Mouse (Mus musculus) urinary bladder, postnatal 0 days (tissue): ENCODE data around the gene Rhbdl2. TPM values are rescaled to one million over a fixed set of nuclear protein-coding genes. Genes with fewer than 3 reads are reported as not detected.

ENCODE experiments used
- polyA plus RNA-seq: library from polyadenylated mRNA; unstranded; fragments of >200 nt; fragmentation: Nextera tagmentation; extraction: Ambion mirVana; gene quantifications from 2 replicates; pipeline ENCODE4 v1.2.1, GENCODE M21; 2015

The Rhbdl2 gene
- polyA plus RNA-seq: 10.7 and 11.2 TPM in 2 replicates

GRCm38 (mm10) chr4:123787191-123787985 is at the start of gene Rhbdl2:
Rhbdl2 (plus strand) TSS chr4:123787874.

GRCm38 (mm10) chr4:123750152-123750651 is 37.5 kb upstream of the Rhbdl2 start, which contains the start of gene Akirin1:
Akirin1 (minus strand) TSS chr4:123750345.

GRCm38 (mm10) chr4:123859379-123859778 is 71.7 kb downstream of the Rhbdl2 start, which contains the start of gene 4933427I04Rik:
4933427I04Rik (plus strand) TSS chr4:123859679.

Other genes with a start within 250 kb of the Rhbdl2 start
- gene Macf1, start 103.5 kb upstream of the Rhbdl2 start, polyA plus RNA-seq: 28.9 and 34.6 TPM in 2 replicates
- gene Ndufs5, start 69.7 kb upstream of the Rhbdl2 start, polyA plus RNA-seq: 391 and 407 TPM in 2 replicates
- 39.9 and 47.0 TPM in 2 replicates for gene Akirin1, start 37.5 kb upstream of the Rhbdl2 start, polyA plus RNA-seq
- gene 4933427I04Rik, start 71.8 kb downstream of the Rhbdl2 start, polyA plus RNA-seq: not detected in 2 replicates
- 45.4 and 49.1 TPM in 2 replicates for gene Mycbp, start 117.0 kb downstream of the Rhbdl2 start, polyA plus RNA-seq
- 42.6 and 48.2 TPM in 2 replicates for gene Rragc, start 129.6 kb downstream of the Rhbdl2 start, polyA plus RNA-seq
- gene 4930535I16Rik, start 130.1 kb downstream of the Rhbdl2 start, polyA plus RNA-seq: not detected in 2 replicates